Mouse (Mus musculus) embryonic stem cell, embryonic (primary cell): ENCODE data around the gene Chrnb1.

ENCODE experiments used
- CTCF ChIA-PET, 4 experiments: fragments of 300-600 bp in 2 of 4; fragments of 350-600 bp in 2 of 4; sonication (Branson Sonifier 250); formaldehyde crosslinking; loops; one replicate each; lab custom pipeline; 2022; ENCODE audit warnings: inconsistent platforms in 2 of 4; lab: Charles Lee
- POLR2A ChIA-PET, 4 experiments: fragments of 300-600 bp in 2 of 4; fragments of 350-600 bp in 2 of 4; sonication (Branson Sonifier 250); formaldehyde crosslinking; loops; one replicate each; lab custom pipeline; 2022; ENCODE audit warnings: antibody characterized with exemption in 4 of 4, inconsistent platforms in 1 of 4; lab: Charles Lee

The Chrnb1 gene

GRCm38 (mm10) chr11:69816520-69816919, 20.8 kb upstream of the Chrnb1 start:
- POLR2A ChIA-PET = interaction anchor here (0.7 to 5.4 kb wide), 38 partner anchors 8 to 405 kb away, joined by 3 to 54 read pairs (median 4); partner anchors contain the start of genes Nlgn2 (in 2 of the 4), Tmem102 (in 2 of the 4), Tmem256 (in 2 of the 4) and 2810408A11Rik (in 1 of the 4)
- CTCF ChIA-PET = interaction anchor here in 3 of 4 experiments (0.6 to 2.0 kb wide), 10 partner anchors 10 to 251 kb away, joined by 3 to 11 read pairs (median 3); partner anchors contain the start of genes Tmem102 (in 2 of the 3) and Tmem256 (in 1 of the 3)

- ChIA-PET CTCF (interaction anchor here in 2 of 4 experiments (0.8 to 1.9 kb wide), 5 partner anchors 10 to 96 kb away, joined by 3 to 8 read pairs (median 4); partner anchors contain the start of genes Tmem102 (in 1 of the 2) and Tmem95 (in 1 of the 2)), POLR2A (interaction anchor here in 2 of 4 experiments (0.7 to 5.4 kb wide), 16 partner anchors 8 to 56 kb away, joined by 3 to 54 read pairs (median 6); partner anchors contain the start of genes Nlgn2 (in 2 of the 2), Tmem102 (in 2 of the 2), Tmem256 (in 2 of the 2) and Fgf11 (in 1 of the 2))
These were observed 19.4 kb upstream of the Chrnb1 start, which contains the start of gene Gm39566 for GRCm38 (mm10) chr11:69815155-69815554. Gene Gm39566 (minus strand): TSS chr11:69815298.

- POLR2A ChIA-PET = interaction anchor here in 3 of 4 experiments (0.6 to 3.2 kb wide), 24 partner anchors 9 to 485 kb away, joined by 3 to 17 read pairs (median 4); partner anchors contain the start of genes Nlgn2 (in 2 of the 3), Tmem256 (in 2 of the 3), Fgf11 (in 1 of the 3) and Slc2a4 (in 1 of the 3)
- CTCF ChIA-PET = interaction anchor here in 3 of 4 experiments (0.8 to 2.2 kb wide), 6 partner anchors 67 to 139 kb away, joined by 3 to 12 read pairs (median 4); partner anchors contain the start of gene Tmem95 (in 2 of the 3)
These were observed 14.5 kb upstream of the Chrnb1 start for GRCm38 (mm10) chr11:69810280-69810679.

- ChIA-PET POLR2A (interaction anchor here in 2 of 4 experiments (0.6 to 12.8 kb wide), 5 partner anchors 9 to 69 kb away, joined by 3 to 168 read pairs (median 27); partner anchors contain the start of genes Polr2a (in 1 of the 2), Slc35g3 (in 1 of the 2) and Tmem95 (in 1 of the 2)), CTCF (no interaction called here)
These were observed 11.9 kb upstream of the Chrnb1 start for GRCm38 (mm10) chr11:69807641-69808040.

- ChIA-PET POLR2A (interaction anchor here in 3 of 4 experiments (0.7 to 12.8 kb wide), 39 partner anchors 8 to 191 kb away, joined by 3 to 168 read pairs (median 6); partner anchors contain the start of genes 2810408A11Rik (in 2 of the 3), Chrnb1 (in 2 of the 3), Gm39566 (in 2 of the 3) and Neurl4 (in 2 of the 3)), CTCF (interaction anchor here (0.6 to 4.2 kb wide), 25 partner anchors 10 to 215 kb away, joined by 3 to 27 read pairs (median 4); partner anchors contain the start of genes Tmem95 (in 2 of the 4), Kctd11 (in 1 of the 4), Tmem256 (in 1 of the 4) and Tnk1 (in 1 of the 4))
These were observed 10.6 kb upstream of the Chrnb1 start for GRCm38 (mm10) chr11:69806378-69806777.

- CTCF ChIA-PET = interaction anchor here (0.5 to 4.2 kb wide), 33 partner anchors 10 to 627 kb away, joined by 3 to 27 read pairs (median 4); partner anchors contain the start of genes Tmem95 (in 2 of the 4), Gm39566 (in 1 of the 4), Kctd11 (in 1 of the 4) and Tnk1 (in 1 of the 4)
- POLR2A ChIA-PET = interaction anchor here (0.7 to 12.8 kb wide), 63 partner anchors 8 to 228 kb away, joined by 3 to 168 read pairs (median 4); partner anchors contain the start of genes Nlgn2 (in 3 of the 4), Tmem256 (in 3 of the 4), 2810408A11Rik (in 2 of the 4) and Chrnb1 (in 2 of the 4)
These were observed 9.5 kb upstream of the Chrnb1 start, which contains the start of gene Tmem102 for GRCm38 (mm10) chr11:69804972-69805909. Gene Tmem102 (minus strand): TSS chr11:69805624.

- CTCF ChIA-PET = interaction anchor here in 2 of 4 experiments (1.0 to 4.2 kb wide), 8 partner anchors 19 to 144 kb away, joined by 3 to 27 read pairs (median 10); partner anchors contain the start of genes Tmem95 (in 2 of the 2) and Slc2a4 (in 1 of the 2)
- POLR2A ChIA-PET = interaction anchor here (0.7 to 12.8 kb wide), 37 partner anchors 9 to 228 kb away, joined by 3 to 168 read pairs (median 5); partner anchors contain the start of genes Chrnb1 (in 2 of the 4), Nlgn2 (in 2 of the 4), Polr2a (in 2 of the 4) and Tmem256 (in 2 of the 4)
These were observed 8.9 kb upstream of the Chrnb1 start for GRCm38 (mm10) chr11:69804652-69804940.

GRCm38 (mm10) chr11:69803786-69804651, 8.3 kb upstream of the Chrnb1 start:
- ChIA-PET CTCF (interaction anchor here in 3 of 4 experiments (0.5 to 4.2 kb wide), 18 partner anchors 10 to 223 kb away, joined by 3 to 27 read pairs (median 4); partner anchors contain the start of genes Tmem95 (in 2 of the 3), Gm39566 (in 1 of the 3), Nlgn2 (in 1 of the 3) and Polr2a (in 1 of the 3)), POLR2A (interaction anchor here (0.7 to 12.8 kb wide), 57 partner anchors 9 to 240 kb away, joined by 3 to 168 read pairs (median 7); partner anchors contain the start of genes Chrnb1 (in 3 of the 4), Nlgn2 (in 2 of the 4), Polr2a (in 2 of the 4) and Tmem256 (in 2 of the 4))

- CTCF ChIA-PET = interaction anchor here in 3 of 4 experiments (0.5 to 4.2 kb wide), 18 partner anchors 11 to 145 kb away, joined by 3 to 27 read pairs (median 4); partner anchors contain the start of genes Gm39566 (in 1 of the 3), Nlgn2 (in 1 of the 3), Polr2a (in 1 of the 3) and Slc2a4 (in 1 of the 3)
- POLR2A ChIA-PET = interaction anchor here (0.7 to 12.8 kb wide), 60 partner anchors 8 to 418 kb away, joined by 3 to 168 read pairs (median 6); partner anchors contain the start of genes Chrnb1 (in 3 of the 4), Nlgn2 (in 3 of the 4), Tmem256 (in 3 of the 4) and Eif5a (in 2 of the 4)
These were observed 7.6 kb upstream of the Chrnb1 start for GRCm38 (mm10) chr11:69803328-69803727.

GRCm38 (mm10) chr11:69802648-69803105, 6.9 kb upstream of the Chrnb1 start:
- POLR2A ChIA-PET = interaction anchor here (0.6 to 12.8 kb wide), 65 partner anchors 9 to 723 kb away, joined by 3 to 168 read pairs (median 5); partner anchors contain the start of genes Nlgn2 (in 3 of the 4), Tmem256 (in 3 of the 4), 2810408A11Rik (in 2 of the 4) and Eif5a (in 2 of the 4)
- CTCF ChIA-PET = interaction anchor here in 3 of 4 experiments (0.5 to 2.7 kb wide), 16 partner anchors 12 to 146 kb away, joined by 3 to 11 read pairs (median 4); partner anchors contain the start of genes Gm39566 (in 1 of the 3), Nlgn2 (in 1 of the 3), Slc2a4 (in 1 of the 3) and Tmem256 (in 1 of the 3)

GRCm38 (mm10) chr11:69801379-69801977, 5.7 kb upstream of the Chrnb1 start, which contains the start of gene Fgf11:
Gene Fgf11 (minus strand): TSS chr11:69801857.
- ChIA-PET CTCF (interaction anchor here in 2 of 4 experiments (0.5 to 2.5 kb wide), 5 partner anchors 16 to 144 kb away, joined by 3 to 11 read pairs (median 3); no protein-coding TSS in a partner anchor), POLR2A (interaction anchor here (0.5 to 12.8 kb wide), 49 partner anchors 9 to 196 kb away, joined by 3 to 168 read pairs (median 7); partner anchors contain the start of genes Nlgn2 (in 3 of the 4), Tmem256 (in 3 of the 4), Polr2a (in 2 of the 4) and Slc35g3 (in 2 of the 4))

- POLR2A ChIA-PET = interaction anchor here (0.6 to 12.8 kb wide), 68 partner anchors 9 to 664 kb away, joined by 3 to 168 read pairs (median 5); partner anchors contain the start of genes Nlgn2 (in 3 of the 4), Tmem256 (in 3 of the 4), 2810408A11Rik (in 2 of the 4) and Eif5a (in 2 of the 4)
- CTCF ChIA-PET = interaction anchor here in 2 of 4 experiments (0.6 to 1.7 kb wide), 5 partner anchors 58 to 401 kb away, joined by 3 to 7 read pairs (median 3); partner anchors contain the start of genes Fxr2 (in 1 of the 2) and Tnk1 (in 1 of the 2)
These were observed 4.9 kb upstream of the Chrnb1 start for GRCm38 (mm10) chr11:69800392-69801197.

GRCm38 (mm10) chr11:69800138-69800391, 4.3 kb upstream of the Chrnb1 start:
- CTCF ChIA-PET = interaction anchor here in 3 of 4 experiments (0.6 to 1.7 kb wide), 9 partner anchors 47 to 390 kb away, joined by 3 to 7 read pairs (median 5); partner anchors contain the start of genes Fxr2 (in 1 of the 3) and Tnk1 (in 1 of the 3)
- POLR2A ChIA-PET = interaction anchor here (0.5 to 12.8 kb wide), 59 partner anchors 10 to 610 kb away, joined by 3 to 168 read pairs (median 6); partner anchors contain the start of genes Nlgn2 (in 3 of the 4), Tmem256 (in 3 of the 4), 2810408A11Rik (in 2 of the 4) and Eif5a (in 2 of the 4)
